Mouse (Mus musculus): ENCODE results near the gene Dusp6. TPM values are rescaled to one million over a fixed set of nuclear protein-coding genes. Genes with fewer than 3 reads are reported as not detected.

Gene Dusp6
- total RNA-seq, 2 experiments from 2014 or later: 58.5 to 63.1 TPM

- no peak for DNase-seq (ENCODE audit: low spot score in 2 of 2)
These were observed 18.3 kb upstream of the Dusp6 start for GRCm38 (mm10) chr10:99244655-99245260.

GRCm38 (mm10) chr10:99246797-99247508, 16.1 kb upstream of the Dusp6 start:
- DNase-seq (ENCODE audit: low spot score in 2 of 2): no peak

GRCm38 (mm10) chr10:99250874-99251281, 12.2 kb upstream of the Dusp6 start:
- DNase-seq (ENCODE audit: low spot score in 2 of 2): no peak

- no peak for DNase-seq (ENCODE audit: low spot score in 2 of 2)
These were observed 9.6 kb upstream of the Dusp6 start for GRCm38 (mm10) chr10:99253412-99253811.

GRCm38 (mm10) chr10:99255830-99256570, 7.0 kb upstream of the Dusp6 start:
- no peak for DNase-seq (ENCODE audit: low spot score in 2 of 2)

- DNase-seq (ENCODE audit: low spot score in 2 of 2): no peak
These were observed 5.5 kb upstream of the Dusp6 start for GRCm38 (mm10) chr10:99257531-99257930.

- DNase-seq (ENCODE audit: low spot score in 2 of 2): no peak
These were observed 3.2 kb upstream of the Dusp6 start for GRCm38 (mm10) chr10:99259840-99260239.

- DNase-seq (ENCODE audit: low spot score in 2 of 2): peak in 1 of 2 experiments; percentile 62
These were observed 1.8 kb upstream of the Dusp6 start for GRCm38 (mm10) chr10:99261151-99261635.

- DNase-seq (ENCODE audit: low spot score in 2 of 2): peak; percentile 71 to 84
These were observed 1.3 kb upstream of the Dusp6 start for GRCm38 (mm10) chr10:99261636-99262318.

GRCm38 (mm10) chr10:99262319-99262866, 638 bp upstream of the Dusp6 start:
- DNase-seq (ENCODE audit: low spot score in 2 of 2): peak in 1 of 2 experiments; percentile 28

GRCm38 (mm10) chr10:99263419-99264221, 589 bp downstream of the Dusp6 start:
- DNase-seq (ENCODE audit: low spot score in 2 of 2): peak in 1 of 2 experiments; percentile 45

GRCm38 (mm10) chr10:99264301-99265010, 1.4 kb downstream of the Dusp6 start:
- no peak for DNase-seq (ENCODE audit: low spot score in 2 of 2)

- DNase-seq (ENCODE audit: low spot score in 2 of 2): no peak
These were observed 2.1 kb downstream of the Dusp6 start for GRCm38 (mm10) chr10:99265011-99265694.

GRCm38 (mm10) chr10:99266025-99266424, 3.0 kb downstream of the Dusp6 start:
- no peak for DNase-seq (ENCODE audit: low spot score in 2 of 2)

- DNase-seq (ENCODE audit: low spot score in 2 of 2): no peak
These were observed 4.6 kb downstream of the Dusp6 start for GRCm38 (mm10) chr10:99267621-99268020.

GRCm38 (mm10) chr10:99268421-99269300, 5.6 kb downstream of the Dusp6 start:
- DNase-seq (ENCODE audit: low spot score in 2 of 2): peak in 1 of 2 experiments; percentile 51

- no peak for DNase-seq (ENCODE audit: low spot score in 2 of 2)
These were observed 6.3 kb downstream of the Dusp6 start for GRCm38 (mm10) chr10:99269301-99269701.

GRCm38 (mm10) chr10:99269704-99270103, 6.7 kb downstream of the Dusp6 start:
- no peak for DNase-seq (ENCODE audit: low spot score in 2 of 2)

Data from gastrocnemius, postnatal 4 days (tissue).